Mouse (Mus musculus): ENCODE measurements around the gene Cryab. TPM values are rescaled to one million over a fixed set of nuclear protein-coding genes. Genes with fewer than 3 reads are reported as not detected.

Gene Cryab
- 1.1 and 1.2 TPM in 2 replicates for total RNA-seq (2023)

DNA sequence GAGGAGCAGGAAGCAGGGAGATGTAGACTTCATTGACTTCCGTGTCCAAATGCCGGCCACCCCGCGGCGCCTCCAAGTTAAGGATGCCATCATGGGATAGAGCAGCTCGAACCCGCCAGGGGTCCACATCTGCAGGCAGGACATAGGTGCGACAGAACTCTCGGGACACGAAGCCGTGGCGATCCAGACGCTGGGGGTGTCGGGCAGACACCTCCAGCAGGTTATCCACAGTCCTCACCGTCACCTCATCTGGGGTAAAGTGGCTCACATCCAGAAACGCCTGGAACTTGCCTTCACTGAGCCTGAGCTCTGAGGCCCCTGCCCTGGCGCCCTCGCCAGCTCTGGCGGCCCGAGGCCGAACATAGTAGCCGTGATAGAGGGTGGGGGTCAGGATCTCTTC is at the start of gene Cryab:
Gene Cryab, plus strand, starts transcription at position 3 of the 400 bp plus-strand sequence.

GRCm38 (mm10) chr9:50738914-50739870 is 11.9 kb upstream of the Cryab start, which contains the start of gene Dixdc1:
TSS of gene Dixdc1 (minus strand) at chr9:50739517.

DNA sequence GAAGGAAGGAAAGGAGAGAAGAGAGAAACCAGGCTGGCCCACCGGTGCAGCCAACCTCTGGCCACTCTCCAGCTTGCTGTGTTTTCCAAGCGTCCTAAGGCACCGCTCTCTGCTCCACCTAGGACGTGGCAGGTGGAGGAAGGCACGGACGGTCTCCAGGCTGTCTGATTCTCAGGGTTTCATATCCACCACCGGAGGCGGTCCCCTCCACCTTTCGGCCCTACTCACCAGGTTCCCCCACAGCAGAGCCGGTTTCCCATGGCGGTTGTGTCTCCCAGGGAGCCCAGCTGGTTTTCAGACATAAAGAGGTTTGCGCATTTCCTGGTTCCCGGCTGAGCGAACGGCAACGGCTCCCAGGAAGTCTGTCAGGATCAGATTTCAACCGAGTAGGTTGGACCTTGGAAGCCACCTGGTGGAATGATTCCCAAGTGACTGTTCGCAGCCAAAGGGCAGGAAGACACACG is 4.9 kb upstream of the Cryab start, which contains the start of gene 2310030G06Rik:
Gene 2310030G06Rik, minus strand, starts transcription at position 323 of the 464 bp plus-strand sequence.

DNA sequence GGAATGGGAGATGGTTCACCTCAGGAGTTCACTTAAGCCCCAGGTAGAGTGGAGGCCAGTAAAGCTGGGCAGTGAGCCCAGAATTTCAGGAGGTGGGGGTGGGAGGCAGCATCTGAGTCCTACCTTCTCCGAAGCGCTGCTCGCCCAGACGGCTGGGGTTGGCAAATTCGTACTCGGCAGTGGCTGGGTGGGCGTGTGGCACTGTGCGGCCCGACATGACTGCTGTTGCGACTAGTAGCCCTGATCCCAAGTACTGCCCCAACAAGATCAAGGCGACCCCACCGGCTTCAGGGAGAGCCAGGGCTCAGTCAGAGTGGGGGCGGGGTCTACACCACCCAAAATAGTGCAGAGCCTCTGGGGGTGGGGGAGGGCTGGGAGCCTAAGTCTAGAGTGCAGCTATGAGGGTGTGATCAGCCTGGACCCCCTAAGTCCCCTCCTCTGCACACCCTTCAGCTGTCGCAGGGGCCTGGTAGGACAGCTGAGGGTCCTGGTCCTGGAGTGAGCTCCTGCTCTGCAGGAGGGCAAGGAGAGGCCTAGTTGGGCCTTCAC is 1.0 kb downstream of the Cryab start, which contains the start of gene Hspb2:
Gene Hspb2, minus strand, starts transcription at position 301 of the 549 bp plus-strand sequence.

DNA sequence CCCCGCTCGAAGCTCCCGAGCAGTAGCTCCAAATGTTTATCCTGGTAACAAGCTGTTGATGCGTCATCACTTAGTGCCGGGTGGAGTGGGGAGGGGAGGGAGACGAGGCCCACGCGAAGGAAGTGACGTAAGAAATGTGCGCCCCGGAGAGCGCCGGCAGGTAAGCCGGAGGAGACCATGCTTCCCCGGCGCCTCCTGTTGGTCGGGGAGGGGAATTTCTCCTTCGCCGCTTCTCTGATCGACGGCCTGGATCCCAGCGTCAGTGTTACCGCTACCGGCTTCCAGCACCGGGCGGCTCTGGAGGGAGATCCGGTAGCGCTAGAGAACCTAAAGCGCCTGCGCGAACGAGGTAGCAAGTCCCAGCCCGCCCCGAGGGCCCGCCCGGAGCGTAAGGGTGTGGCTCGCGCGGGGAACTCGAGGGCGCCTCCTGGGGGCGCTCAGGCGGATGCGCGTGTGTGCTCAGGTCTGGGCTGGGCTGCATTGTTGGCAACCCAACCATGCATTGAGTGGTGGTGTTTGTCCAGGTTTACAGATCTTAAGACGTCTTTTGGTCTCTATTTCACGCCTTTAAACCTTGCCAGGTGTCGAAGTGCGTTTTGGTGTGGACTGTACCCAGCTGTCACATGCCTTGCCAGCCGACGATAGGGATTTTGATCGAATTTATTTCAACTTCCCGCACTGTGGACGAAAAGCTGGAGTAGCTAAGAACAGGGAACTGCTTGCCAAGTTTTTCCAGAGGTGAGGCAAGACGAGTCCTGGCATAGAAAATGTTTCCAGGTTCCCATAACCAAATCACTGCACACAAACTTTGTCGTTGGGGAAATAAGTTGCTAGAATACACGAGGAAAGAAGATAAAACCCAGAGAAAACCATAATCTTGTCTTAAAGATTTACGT is 17.2 kb downstream of the Cryab start, which contains the start of gene Fdxacb1:
Gene Fdxacb1, plus strand, starts transcription at position 130 of the 896 bp plus-strand sequence.

GRCm38 (mm10) chr9:50774991-50775612 is 24.0 kb downstream of the Cryab start, which contains the start of the genes Alg9 and 1110032A03Rik:
TSS of gene Alg9 (plus strand) at chr9:50775019.
TSS of gene 1110032A03Rik (minus strand) at chr9:50775520.

Other genes with a start within 250 kb of the Cryab start
- 31.1 and 34.3 TPM in 2 replicates for gene Pts, start 222.6 kb upstream of the Cryab start, total RNA-seq (2023)
- gene Il18, start 196.5 kb upstream of the Cryab start, total RNA-seq (2023) = 2.9 and 3.1 TPM in 2 replicates
- gene Bco2, start 196.1 kb upstream of the Cryab start, total RNA-seq (2023) = 0.48 and 0.57 TPM in 2 replicates
- not detected in 2 replicates for gene Tex12, start 190.0 kb upstream of the Cryab start, total RNA-seq (2023)
- gene Sdhd, start 147.5 kb upstream of the Cryab start, total RNA-seq (2023) = 84.4 and 90.4 TPM in 2 replicates
- 47.6 and 56.5 TPM in 2 replicates for gene Timm8b, start 147.4 kb upstream of the Cryab start, total RNA-seq (2023)
- gene Pih1d2, start 134.0 kb upstream of the Cryab start, total RNA-seq (2023) = 0.54 and 1.2 TPM in 2 replicates
- 17.8 and 23.0 TPM in 2 replicates for gene Nkapd1, start 133.9 kb upstream of the Cryab start, total RNA-seq (2023)
- 13.4 and 15.6 TPM in 2 replicates for gene Dlat, start 91.5 kb upstream of the Cryab start, total RNA-seq (2023)
- gene Dixdc1, start 11.8 kb upstream of the Cryab start, total RNA-seq (2023) = not detected in 2 replicates
- not detected in 2 replicates for gene 2310030G06Rik, start 4.8 kb upstream of the Cryab start, total RNA-seq (2023)
- not detected in 2 replicates for gene Hspb2, start 1.0 kb downstream of the Cryab start, total RNA-seq (2023)
- 4.5 and 5.5 TPM in 2 replicates for gene Fdxacb1, start 16.9 kb downstream of the Cryab start, total RNA-seq (2023)
- 8.3 and 10.0 TPM in 2 replicates for gene Alg9, start 23.7 kb downstream of the Cryab start, total RNA-seq (2023)
- gene 1110032A03Rik, start 24.2 kb downstream of the Cryab start, total RNA-seq (2023) = 6.8 and 7.7 TPM in 2 replicates
- 20.5 and 31.3 TPM in 2 replicates for gene Ppp2r1b, start 94.0 kb downstream of the Cryab start, total RNA-seq (2023)